Mouse (Mus musculus) liver, adult 2 months (tissue): ENCODE measurements around the gene Igf1r.

ENCODE experiments used
- CTCF ChIP-seq: fragments of 200-500 bp; IDR thresholded peaks from 2 replicates; pipeline ENCODE4 v1.5.1; 2011; ENCODE audit warnings: low read depth, low read length, control low read depth
- POLR2A ChIP-seq: fragments of 200-500 bp; IDR thresholded peaks from 2 replicates; pipeline ENCODE4 v1.6.1; 2011; ENCODE audit warnings: low read length, control low read depth; ENCODE audit not compliant: insufficient read depth; ENCODE audit errors: extremely low read depth

DNA sequence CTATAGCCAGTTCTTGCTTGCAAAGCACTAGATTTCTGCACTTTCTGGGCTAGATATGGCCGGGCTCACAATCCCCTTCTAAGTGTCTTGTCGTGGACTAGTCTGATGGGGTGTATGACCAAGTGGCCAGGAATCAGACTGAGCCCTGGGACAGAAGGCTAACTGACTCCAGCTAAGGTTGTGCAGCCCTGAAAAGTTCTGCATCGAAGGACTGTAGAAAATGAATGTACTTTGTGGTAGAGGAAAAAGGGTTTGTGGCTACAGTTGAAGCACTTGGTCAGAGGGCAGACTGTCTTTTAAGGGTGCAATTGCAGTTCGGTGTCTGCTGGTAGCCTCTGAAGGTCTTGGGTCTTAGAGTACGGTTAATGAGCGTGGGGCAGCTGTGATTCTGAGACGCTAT, 326.9 kb downstream of the Igf1r start:
- TF ChIP-seq POLR2A (no peak), CTCF (no peak)
